ENCODE assay signal across 8 mouse cellular contexts in the genomic region with DNA sequence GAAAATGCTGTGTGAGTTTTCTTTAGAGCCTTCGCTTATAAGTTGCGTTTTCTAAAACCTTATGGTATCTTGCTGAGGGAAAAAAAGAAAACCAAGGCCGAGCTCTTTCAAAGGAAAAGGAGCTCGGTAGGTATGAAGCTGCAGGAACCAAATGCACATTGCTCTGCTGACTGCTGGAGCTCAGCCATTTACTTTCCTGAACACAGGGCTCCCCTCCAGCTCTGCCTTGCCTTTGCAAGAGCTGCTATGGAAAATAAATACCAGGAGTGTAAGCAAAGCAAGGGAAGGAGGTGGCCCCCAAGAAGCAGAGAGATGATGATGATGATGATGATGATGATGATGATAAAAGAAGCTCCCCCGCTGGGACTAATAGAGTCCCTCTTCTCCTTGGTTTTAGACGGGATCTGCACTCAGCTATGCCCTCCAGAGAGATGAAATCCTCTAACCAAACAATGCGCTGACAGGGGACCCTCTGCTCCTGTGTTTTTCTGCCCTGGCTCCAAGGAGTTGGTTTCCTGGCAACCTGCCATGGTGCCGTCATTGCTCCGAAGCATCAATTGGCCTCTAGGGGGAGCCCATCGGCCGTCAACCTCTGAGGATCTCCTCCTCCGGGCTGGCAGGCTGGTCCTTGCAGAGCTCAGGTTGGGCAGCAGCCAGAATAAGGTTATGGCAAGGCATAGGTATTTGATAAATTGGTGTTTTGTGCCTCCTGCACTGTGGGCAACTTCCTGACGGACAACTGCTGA.
DNase-seq lines count a peak whose midpoint lies in the region; ATAC-seq lines count a peak whose summit lies in the region.

No protein-coding gene starts in this region.

- H3K4me1 ChIP-seq in lung, embryonic 16.5 days (replicated peaks; ENCODE audit: control insufficient read depth, insufficient read depth, low read length), result peaks cover 7% of the 10 kb centered on the region; the same call in 1 of the 2 replicates

- no peak overlapping the region for H3K27ac ChIP-seq in lung, embryonic 16.5 days (ENCODE audit: low read length)

- peak; percentile 81 for DNase-seq in R1 (ENCODE audit: low read depth, low spot score)
- DNase-seq in cerebellum, postnatal 10 days, result peak; percentile 98 to 100
- DNase-seq in frontal cortex, postnatal 10 days (ENCODE audit: low spot score in 2 of 2), result peak; percentile 70 to 87
- DNase-seq in layer of hippocampus, adult 8-10 months (ENCODE audit: low spot score in 2 of 2), result peak; percentile 75 to 89
- peak; percentile 75 for DNase-seq in retina, postnatal 7 days (ENCODE audit: low read depth, low spot score)
- DNase-seq in urinary bladder, postnatal 25 days (ENCODE audit: low spot score), result peak; percentile 93

- H3K27me3 ChIP-seq in lung, embryonic 16.5 days (ENCODE audit: control insufficient read depth, insufficient read depth, low read depth, low read length), result no peaks in the 10 kb centered on the region

- peak; percentile 62; a peak in 3 of 4 replicates for ATAC-seq in hematopoietic stem cell, adult 5-6 weeks (replicated peaks in 1 of 2; ENCODE audit: insufficient read depth in 1 of 2, low FRiP score in 2 of 2, low TSS enrichment in 1 of 2, low read depth in 1 of 2, poor library complexity in 2 of 2, severe bottlenecking in 2 of 2)
- ATAC-seq in lung, embryonic 16.5 days (ENCODE audit: low read depth), result peak; percentile 81

- no peaks in the 10 kb centered on the region for H3K36me3 ChIP-seq in lung, embryonic 16.5 days (ENCODE audit: control insufficient read depth, insufficient read depth, low read length)

- H3K4me2 ChIP-seq in lung, embryonic 16.5 days (ENCODE audit: low read depth, low read length), result no peak overlapping the region

- H3K9me3 ChIP-seq in lung, embryonic 16.5 days (ENCODE audit: control insufficient read depth, low read length), result no peaks in the 10 kb centered on the region

- 22% methylated on average over 13 of the region's 13 CpGs for WGBS in lung, embryonic 16.5 days

- no peak overlapping the region for H3K9ac ChIP-seq in lung, embryonic 16.5 days (ENCODE audit: low read length)

- H3K4me3 ChIP-seq in lung, embryonic 16.5 days (ENCODE audit: low read length), result no peak overlapping the region
